Comparison of ENCODE assay signal across 8 mouse cellular contexts in the genomic region with DNA sequence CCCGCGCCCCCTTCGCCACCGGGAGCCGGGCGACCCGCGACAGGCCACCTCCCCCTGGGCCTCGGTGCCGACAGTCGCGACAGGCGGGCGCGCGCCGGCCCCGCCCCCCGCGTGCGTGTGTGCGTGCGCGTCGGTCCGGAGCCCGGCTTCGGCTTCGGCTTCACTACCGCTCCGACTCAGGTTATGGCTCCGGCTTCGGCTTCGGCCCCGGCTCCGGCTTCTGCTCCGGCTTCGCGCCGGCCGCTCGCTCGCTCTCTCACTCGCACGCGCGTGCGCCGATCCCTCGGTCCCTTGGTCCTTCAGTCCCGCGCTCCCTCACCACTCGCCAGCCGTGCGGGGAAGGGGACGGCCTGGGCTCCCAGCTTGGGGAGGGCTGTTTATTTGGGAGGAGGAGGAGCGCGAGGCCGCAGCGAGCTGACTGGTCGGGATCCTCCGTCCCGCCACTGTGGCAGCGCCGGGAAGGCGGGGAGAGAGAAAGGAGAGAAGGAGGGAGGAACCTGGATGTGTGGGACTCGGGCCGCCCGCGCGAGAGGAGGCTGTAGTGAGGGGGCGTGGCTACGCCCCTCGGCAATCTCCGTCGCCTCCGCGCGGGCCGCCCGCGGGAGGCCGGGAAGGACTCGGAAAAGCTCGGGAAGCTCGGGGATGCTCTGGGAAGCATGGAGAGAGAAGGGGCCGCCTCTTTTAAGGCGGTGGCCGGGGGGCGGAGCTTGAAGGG. TPM values are rescaled to one million over a fixed set of nuclear protein-coding genes. Genes with fewer than 3 reads are reported as not detected.
DNase-seq lines count a peak whose midpoint lies in the region; ATAC-seq and TF ChIP-seq lines count a peak whose summit lies in the region.

A gene (minus strand): TSS at position 458 of the 715 bp plus-strand sequence.

- peak; percentile 54; the same call in 1 of the 2 replicates for TF ChIP-seq POLR2A in cortical plate, adult 2 months (IDR thresholded peaks at IDR 0.05; ENCODE audit: extremely low read depth, insufficient read depth, low read length)

- peak; percentile 84 to 85 for DNase-seq in adrenal gland, adult 18-20 months (ENCODE audit: low spot score in 2 of 2)
- DNase-seq in gastrocnemius, postnatal 25 days: peak; percentile 97
- peak; percentile 76 to 88 for DNase-seq in left cerebral cortex, adult 9 months (ENCODE audit: low spot score in 2 of 2)
- DNase-seq in right cerebral cortex, postnatal 36 days (ENCODE audit: low spot score in 2 of 2): peak; percentile 85

- ATAC-seq in inflammation-experienced regulatory T-cells, adult 6 months: peak; percentile 72
- peak; percentile 71 for ATAC-seq in megakaryocyte progenitor cell, adult 5-6 weeks (replicated peaks; ENCODE audit: poor library complexity)
- ATAC-seq in erythroid progenitor cell, adult 5-6 weeks (replicated peaks; ENCODE audit: low FRiP score, poor library complexity, severe bottlenecking): no peak

- no peak for TF ChIP-seq CTCF in cortical plate, adult 2 months (IDR thresholded peaks at IDR 0.05; ENCODE audit: extremely low read depth, insufficient read depth, low read length)

- H3K4me1 ChIP-seq in cortical plate, adult 2 months (ENCODE audit: control insufficient read depth, insufficient read depth, low read length): peaks cover 5% of the 10 kb centered on the region

- peak within 1 kb of the TSS; percentile 56 for H3K4me3 ChIP-seq in cortical plate, adult 2 months (ENCODE audit: insufficient read depth, low read length)

- peak within 1 kb of the TSS; percentile 61 for H3K27ac ChIP-seq in cortical plate, adult 2 months (ENCODE audit: insufficient read depth, low read length)

RNA-seq across cellular contexts. Expression of the gene that starts here (rescaled TPM):
- total RNA-seq in adrenal gland, adult 18-20 months (2021): 10 to 100 TPM; 41.0 to 48.5 TPM
- polyA plus RNA-seq in cortical plate, adult 2 months (2012; rRNA removed): 193 and 203 TPM in 2 replicates
- 10 to 100 TPM; 63.8 to 81.0 TPM for total RNA-seq in gastrocnemius, postnatal 25 days (2021)
- polyA plus RNA-seq in inflammation-experienced regulatory T-cells, adult 6 months (2017; shearing (Covaris generic)): not detected
- 0.22 and 0.32 TPM in 2 replicates for total RNA-seq in megakaryocyte progenitor cell, adult 5-6 weeks (2015)
- total RNA-seq in megakaryocyte progenitor cell, adult 5-6 weeks (2017): 0.54 and 0.87 TPM in 2 replicates
- not detected in 2 replicates for total RNA-seq in erythroid progenitor cell, adult 5-6 weeks (2015; ENCODE audit: low replicate concordance)
- total RNA-seq in erythroid progenitor cell, adult 5-6 weeks (2017; ENCODE audit: low replicate concordance): not detected in 2 replicates

Comparison
In these comparisons a context has a peak if more than half of its experiments do, and no peak if none do; other contexts are left out.
1. RNA of the gene that starts here (total RNA-seq): 63.8 to 81.0 TPM in gastrocnemius, postnatal 25 days and 41.0 to 48.5 TPM in adrenal gland, adult 18-20 months; 0.22 to 0.87 TPM in megakaryocyte progenitor cell, adult 5-6 weeks and not detected in erythroid progenitor cell, adult 5-6 weeks; every median in the first group is over 10 times any median in the second.
2. RNA of the gene that starts here (polyA plus RNA-seq): 193 to 203 TPM in cortical plate, adult 2 months; not detected in inflammation-experienced regulatory T-cells, adult 6 months; every median in the first group is over 100 times any median in the second.
3. Peak in ATAC-seq in inflammation-experienced regulatory T-cells, adult 6 months; RNA of the gene not detected or under 1 TPM.
4. Peak in ATAC-seq in megakaryocyte progenitor cell, adult 5-6 weeks; RNA of the gene not detected or under 1 TPM.
5. Peak in every context shown above with its lines, with median percentiles within 50 percentile points of each other: DNase-seq.